Comparison of ENCODE assay signal across 21 mouse cellular contexts in the genomic region with DNA sequence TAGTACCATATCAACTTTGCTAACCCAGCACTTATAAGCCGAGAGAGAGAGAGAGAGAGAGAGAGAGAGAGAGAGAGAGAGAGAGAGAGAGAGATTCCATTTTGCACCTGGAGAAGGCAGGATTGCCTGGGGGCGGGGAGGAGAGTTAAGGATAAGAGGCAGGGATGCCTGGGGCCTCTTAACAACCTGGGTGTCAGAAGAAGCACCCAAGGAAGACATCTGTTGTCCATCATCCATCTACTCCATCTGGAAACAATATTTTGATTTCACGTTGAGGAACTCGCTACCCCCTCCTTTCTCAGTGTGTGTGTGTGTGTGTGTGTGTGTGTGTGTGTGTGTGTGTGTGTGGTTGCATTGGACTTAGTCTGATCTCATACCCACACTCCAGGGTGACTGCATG.
DNase-seq lines count a peak whose midpoint lies in the region; ATAC-seq and TF ChIP-seq lines count a peak whose summit lies in the region.
"Had no signal": no experiment of that assay in that cellular context is flagged by ENCODE, and none has a peak within 500 bp of the region (broad histone marks: within the 10 kb centered on the region; RNA-seq: fewer than 3 reads in every experiment).

No protein-coding gene starts in this region.

- peak; percentile 36 for DNase-seq in embryo, embryonic 10.5 days (ENCODE audit: low spot score)
- DNase-seq in embryo, embryonic 11 days = peak; percentile 29
- peak; percentile 51 for DNase-seq in limb, embryonic 14.5 days (ENCODE audit: low spot score)
- DNase-seq in gastrocnemius, postnatal 4 days (ENCODE audit: low spot score in 2 of 2) = no peak
- no peak for DNase-seq in liver, postnatal 0 days
- DNase-seq: adrenal gland, adult 2 months; adrenal gland, postnatal 14 days; cerebellum, adult 11 months; cerebellum, adult 2 months; cerebellum, adult 9-11 months; cerebellum, postnatal 25 days; forebrain, postnatal 0 days; gastrocnemius, postnatal 36 days had no signal

- no peaks in the 10 kb centered on the region for H3K27me3 ChIP-seq in embryonic facial prominence, embryonic 12.5 days
- no peaks in the 10 kb centered on the region for H3K27me3 ChIP-seq in limb, embryonic 14.5 days (ENCODE audit: control insufficient read depth, insufficient read depth, low read length)
- no peaks in the 10 kb centered on the region for H3K27me3 ChIP-seq in liver, postnatal 0 days (ENCODE audit: insufficient read depth, low read length)
- H3K27me3 ChIP-seq: embryonic facial prominence, embryonic 15.5 days; hindbrain, embryonic 12.5 days; hindbrain, embryonic 15.5 days had no signal

- H3K9ac ChIP-seq in embryonic facial prominence, embryonic 12.5 days = no peak overlapping the region
- no peak overlapping the region for H3K9ac ChIP-seq in limb, embryonic 14.5 days (ENCODE audit: low read depth, low read length, severe bottlenecking)
- no peak overlapping the region for H3K9ac ChIP-seq in liver, postnatal 0 days (replicated peaks)
- H3K9ac ChIP-seq: embryonic facial prominence, embryonic 15.5 days; forebrain, postnatal 0 days; hindbrain, embryonic 12.5 days; hindbrain, embryonic 15.5 days had no signal

- 0 out of 2 replicates have a peak, but pooled peaks have one; percentile 43 for ATAC-seq in embryonic facial prominence, embryonic 12.5 days (ENCODE audit: insufficient number of reproducible peaks, insufficient read depth, low FRiP score, low TSS enrichment)
- ATAC-seq in limb, embryonic 14.5 days (ENCODE audit: low FRiP score, low read depth) = peak; percentile 70; the same call in 1 of the 2 replicates
- no peak for ATAC-seq in liver, postnatal 0 days
- ATAC-seq: CD4-positive, CD25-positive, alpha-beta regulatory T cell, adult 4 months; forebrain, embryonic 14.5 days; forebrain, postnatal 0 days; intestine, postnatal 0 days had no signal

- no peak for TF ChIP-seq CTCF in liver, postnatal 0 days (IDR thresholded peaks at IDR 0.05; ENCODE audit: low read depth)

- H3K4me2 ChIP-seq in embryonic facial prominence, embryonic 12.5 days (replicated peaks) = no peak overlapping the region
- no peak overlapping the region for H3K4me2 ChIP-seq in limb, embryonic 14.5 days (replicated peaks; ENCODE audit: low read depth, low read length, severe bottlenecking)
- no peak overlapping the region for H3K4me2 ChIP-seq in liver, postnatal 0 days (ENCODE audit: low read depth, low read length)
- H3K4me2 ChIP-seq: embryonic facial prominence, embryonic 15.5 days; heart, embryonic 11.5 days; hindbrain, embryonic 12.5 days; hindbrain, embryonic 15.5 days had no signal

- 44% methylated on average over 4 of the region's 4 CpGs for WGBS in embryonic facial prominence, embryonic 12.5 days
- WGBS in limb, embryonic 14.5 days = 35% methylated on average over 4 of the region's 4 CpGs
- WGBS in liver, postnatal 0 days (ENCODE audit: insufficient replicate concordance) = 84% methylated on average over 4 of the region's 4 CpGs

- H3K27ac ChIP-seq in embryonic facial prominence, embryonic 12.5 days = no peak overlapping the region
- no peak overlapping the region for H3K27ac ChIP-seq in limb, embryonic 14.5 days (replicated peaks; ENCODE audit: low read depth, low read length)
- no peak overlapping the region for H3K27ac ChIP-seq in liver, postnatal 0 days (ENCODE audit: low read depth)
- H3K27ac ChIP-seq: embryonic facial prominence, embryonic 15.5 days; hindbrain, embryonic 12.5 days; hindbrain, embryonic 15.5 days had no signal

- H3K9me3 ChIP-seq in embryonic facial prominence, embryonic 12.5 days = no peaks in the 10 kb centered on the region
- H3K9me3 ChIP-seq in limb, embryonic 14.5 days (ENCODE audit: control insufficient read depth, low read length) = no peaks in the 10 kb centered on the region
- H3K9me3 ChIP-seq in liver, postnatal 0 days (ENCODE audit: low read length) = no peaks in the 10 kb centered on the region
- H3K9me3 ChIP-seq: embryonic facial prominence, embryonic 15.5 days; hindbrain, embryonic 12.5 days; hindbrain, embryonic 15.5 days had no signal

- H3K36me3 ChIP-seq in embryonic facial prominence, embryonic 12.5 days = no peaks in the 10 kb centered on the region
- H3K36me3 ChIP-seq in limb, embryonic 14.5 days (ENCODE audit: control insufficient read depth, insufficient read depth, low read length) = no peaks in the 10 kb centered on the region
- no peaks in the 10 kb centered on the region for H3K36me3 ChIP-seq in liver, postnatal 0 days (replicated peaks; ENCODE audit: insufficient read depth, low read length)
- H3K36me3 ChIP-seq: embryonic facial prominence, embryonic 15.5 days; hindbrain, embryonic 12.5 days; hindbrain, embryonic 15.5 days had no signal

- H3K4me3 ChIP-seq in embryonic facial prominence, embryonic 12.5 days = no peak overlapping the region
- no peak overlapping the region for H3K4me3 ChIP-seq in limb, embryonic 14.5 days (replicated peaks; ENCODE audit: low read length)
- no peak overlapping the region for H3K4me3 ChIP-seq in liver, postnatal 0 days (ENCODE audit: low read depth, low read length)
- H3K4me3 ChIP-seq: embryonic facial prominence, embryonic 15.5 days; hindbrain, embryonic 12.5 days; hindbrain, embryonic 15.5 days had no signal

- no peaks in the 10 kb centered on the region; the same call in 1 of the 2 replicates for H3K4me1 ChIP-seq in embryonic facial prominence, embryonic 12.5 days
- peaks cover 3% of the 10 kb centered on the region; the same call in 1 of the 2 replicates for H3K4me1 ChIP-seq in limb, embryonic 14.5 days (ENCODE audit: control insufficient read depth, insufficient read depth, low read length)
- no peaks in the 10 kb centered on the region for H3K4me1 ChIP-seq in liver, postnatal 0 days (ENCODE audit: insufficient read depth)
- H3K4me1 ChIP-seq: hindbrain, embryonic 12.5 days; hindbrain, embryonic 15.5 days had no signal

- TF ChIP-seq EP300 in liver, postnatal 0 days (IDR thresholded peaks at IDR 0.05; ENCODE audit: low read depth) = no peak

- no peak for TF ChIP-seq POLR2A in limb, embryonic 14.5 days (IDR thresholded peaks at IDR 0.05; ENCODE audit: borderline replicate concordance, extremely low read depth, insufficient read depth, insufficient read length)

Comparison
In these comparisons a context has a peak if more than half of its experiments do, and no peak if none do; other contexts are left out.
1. DNase-seq: peak in embryo, embryonic 10.5 days (single experiment), embryo, embryonic 11 days (single experiment) and limb, embryonic 14.5 days (single experiment); none in gastrocnemius, postnatal 4 days (0 of 2) and liver, postnatal 0 days (single experiment).